Mouse (Mus musculus) layer of hippocampus, adult 9-11 months (tissue): ENCODE data around the gene Olfr598.
"Not testable (repeated sequence)": the region's sequence is repeated elsewhere in the genome, so short reads cannot be mapped to it uniquely, and the experiment has no call there.

Experiments used
- DNase-seq: peaks from one replicate; pipeline ENCODE4 v3.0.0; 2022

Olfr598 gene

GRCm38 (mm10) chr7:103323268-103323667, at the start of gene Olfr598:
Gene Olfr598, plus strand, starts transcription at chr7:103323568.
- DNase-seq = no peak

GRCm38 (mm10) chr7:103305348-103305747, 18.0 kb upstream of the Olfr598 start, which contains the start of gene Olfr596:
Gene Olfr596, plus strand, starts transcription at chr7:103305648.
- DNase-seq = not testable (repeated sequence)

GRCm38 (mm10) chr7:103316015-103316414, 7.4 kb upstream of the Olfr598 start, which contains the start of gene Olfr597:
Gene Olfr597, plus strand, starts transcription at chr7:103316315.
- not testable (repeated sequence) for DNase-seq

- no peak for DNase-seq
These were observed 12.2 kb downstream of the Olfr598 start, which contains the start of gene Olfr599 for GRCm38 (mm10) chr7:103335617-103336016. Gene Olfr599, plus strand, starts transcription at chr7:103335917.

- DNase-seq = no peak
These were observed 26.2 kb downstream of the Olfr598 start, which contains the start of gene Olfr600 for GRCm38 (mm10) chr7:103349569-103349968. Gene Olfr600, minus strand, starts transcription at chr7:103349669.

GRCm38 (mm10) chr7:103362555-103362954, 39.2 kb downstream of the Olfr598 start, which contains the start of gene Olfr601:
Gene Olfr601, minus strand, starts transcription at chr7:103362655.
- DNase-seq = no peak
